Mouse (Mus musculus) stomach, embryonic 15.5 days (tissue): ENCODE results near the gene Anapc7. TPM values are rescaled to one million over a fixed set of nuclear protein-coding genes. Genes with fewer than 3 reads are reported as not detected.

ENCODE experiments used
- ATAC-seq: fragments of 200-750 bp; cut with Nextera tagmentation; 2 replicates; pipeline ENCODE4 v1.8.0; 2017; ENCODE audit warnings: low read depth, moderate number of reproducible peaks, moderate TSS enrichment; ENCODE audit not compliant: insufficient read depth, low FRiP score
- H3K27ac ChIP-seq: fragments of 300-500 bp; sonication (generic); 2 replicates; pipeline ENCODE4 v1.5.1; 2015; ENCODE audit warnings: mild to moderate bottlenecking, inconsistent platforms
- H3K27me3 ChIP-seq: fragments of 300-500 bp; sonication (generic); replicated peaks from 2 replicates; pipeline ENCODE4 v1.6.1; 2015; ENCODE audit warnings: inconsistent platforms
- H3K36me3 ChIP-seq: fragments of 300-500 bp; sonication (generic); 2 replicates; pipeline ENCODE4 v1.6.1; 2015; ENCODE audit warnings: inconsistent platforms
- H3K4me1 ChIP-seq: fragments of 300-500 bp; sonication (generic); 2 replicates; pipeline ENCODE4 v1.6.1; 2015; ENCODE audit warnings: inconsistent platforms
- H3K4me2 ChIP-seq: fragments of 300-500 bp; sonication (generic); 2 replicates; pipeline ENCODE4 v1.6.1; 2015; ENCODE audit warnings: mild to moderate bottlenecking, inconsistent platforms
- H3K4me3 ChIP-seq: fragments of 300-500 bp; sonication (generic); replicated peaks from 2 replicates; pipeline ENCODE4 v1.5.1; 2015; ENCODE audit warnings: inconsistent platforms
- H3K9ac ChIP-seq: fragments of 300-500 bp; sonication (generic); 2 replicates; pipeline ENCODE4 v1.6.1; 2015; ENCODE audit warnings: inconsistent platforms
- H3K9me3 ChIP-seq: fragments of 300-500 bp; sonication (generic); 2 replicates; pipeline ENCODE4 v1.6.1; 2016; ENCODE audit warnings: inconsistent platforms
- WGBS: fragments of 180-500 bp; shearing (Covaris S2); methylation state at CpG from one replicate; pipeline ENCODE4 v1.1.7; 2015; 5-methylcytosine and 5-hydroxymethylcytosine counted together
- polyA plus RNA-seq: library from polyadenylated mRNA; unstranded; fragments of >200 nt; fragmentation: Nextera tagmentation; extraction: Ambion mirVana; gene quantifications from 2 replicates; pipeline ENCODE4 v1.2.1, GENCODE M21; 2015

The Anapc7 gene
- polyA plus RNA-seq, 1 experiment from 2014 or later: 37.7 TPM

DNA sequence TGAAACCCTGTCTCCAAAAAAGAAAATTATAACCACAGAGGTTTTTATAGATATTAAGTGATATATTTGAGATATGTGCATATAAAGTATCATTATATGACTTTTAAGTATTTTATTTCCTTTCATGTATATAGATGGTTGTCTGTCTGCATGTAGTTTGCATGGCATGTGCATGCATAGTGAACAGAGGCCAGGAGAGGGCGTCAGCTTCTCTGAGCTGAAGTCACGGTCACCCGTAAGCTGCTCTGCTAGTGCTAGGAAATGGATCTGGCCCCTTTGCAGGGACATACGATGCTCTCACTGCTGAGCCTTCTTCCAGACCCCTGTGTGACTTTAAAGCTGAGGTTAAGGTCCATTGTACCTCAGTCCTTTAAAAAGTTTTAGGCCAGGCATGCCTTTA lies 13.0 kb downstream of the Anapc7 start:
- Histone ChIP-seq H3K9ac (no peak overlapping the region), H3K36me3 (peaks cover 63% of the 10 kb centered on the region), H3K4me3 (no peak overlapping the region), H3K27ac (no peak overlapping the region), H3K4me2 (no peak overlapping the region), H3K27me3 (no peaks in the 10 kb centered on the region), H3K9me3 (no peaks in the 10 kb centered on the region), H3K4me1 (no peaks in the 10 kb centered on the region)
- no peak for ATAC-seq
- 78% methylated on average over 4 of the region's 4 CpGs for WGBS

DNA sequence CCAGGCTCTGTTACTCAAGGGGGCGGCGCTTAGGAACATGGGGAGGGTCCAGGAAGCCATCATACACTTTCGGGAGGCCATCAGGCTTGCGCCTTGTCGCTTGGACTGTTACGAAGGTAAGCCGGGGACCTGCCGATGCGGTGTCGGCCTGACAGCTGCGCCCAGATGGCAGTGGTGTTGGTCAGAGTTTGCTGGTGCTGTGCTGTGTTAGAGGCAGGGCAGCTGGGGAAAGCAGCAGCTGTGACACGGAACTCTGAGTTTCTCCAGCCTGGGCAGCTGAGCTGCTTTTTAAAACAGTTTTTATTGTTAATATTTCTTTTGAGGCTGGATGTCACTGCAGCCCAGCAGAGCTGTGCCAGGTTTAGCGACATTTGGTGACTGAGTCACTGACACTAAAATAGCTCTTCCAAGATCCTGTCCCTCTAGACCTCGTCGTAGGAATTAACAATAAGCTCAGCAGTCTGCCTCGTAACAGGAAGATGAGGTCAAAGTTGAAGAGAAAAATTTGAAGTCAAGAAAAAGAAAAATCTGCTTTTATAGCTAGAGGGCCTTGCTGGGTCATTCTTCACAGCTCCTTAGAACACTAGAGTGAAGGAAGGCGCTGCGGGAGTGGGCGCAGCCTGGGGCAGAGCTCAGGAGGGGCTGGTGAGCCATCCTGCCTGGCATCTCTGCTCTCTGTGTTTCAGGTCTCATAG lies 18.1 kb downstream of the Anapc7 start:
- no peak for ATAC-seq
- no peak overlapping the region; the same call in 1 of the 2 replicates for H3K27ac ChIP-seq

DNA sequence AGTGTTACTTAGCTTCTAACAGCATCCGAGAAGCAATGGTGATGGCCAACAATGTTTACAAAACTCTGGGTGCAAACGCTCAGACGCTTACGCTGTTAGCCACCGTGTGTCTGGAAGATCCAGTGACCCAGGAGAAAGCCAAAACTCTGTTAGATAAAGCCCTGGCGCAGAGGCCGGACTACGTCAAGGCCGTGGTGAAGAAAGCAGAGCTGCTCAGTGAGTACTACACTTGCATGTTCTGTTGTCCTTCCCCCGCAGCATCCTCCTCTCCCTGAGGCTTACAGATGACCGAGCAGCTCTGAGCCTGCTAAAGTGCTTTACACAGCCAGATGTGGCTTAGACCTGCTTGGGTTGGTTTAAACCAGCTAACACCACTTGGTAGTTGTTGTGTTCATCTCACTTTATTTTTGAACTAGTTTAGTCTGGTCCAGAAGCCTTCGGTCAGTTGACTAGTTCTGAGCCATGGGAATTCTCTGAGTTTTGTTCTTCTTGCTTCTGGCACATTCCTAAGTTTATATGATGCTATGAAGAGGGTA lies 18.7 kb downstream of the Anapc7 start:
- Histone ChIP-seq H3K9ac (no peak overlapping the region), H3K27ac (no peak overlapping the region), H3K27me3 (no peaks in the 10 kb centered on the region), H3K4me1 (no peaks in the 10 kb centered on the region), H3K36me3 (peaks cover 88% of the 10 kb centered on the region), H3K4me3 (no peak overlapping the region), H3K9me3 (no peaks in the 10 kb centered on the region), H3K4me2 (no peak overlapping the region)
- ATAC-seq: no peak
- WGBS: 86% methylated on average over 12 of the region's 12 CpGs

More for the DNA sequence above, 18.1 kb downstream of the Anapc7 start:
- H3K4me3 ChIP-seq: no peak overlapping the region
- H3K36me3 ChIP-seq: peaks cover 84% of the 10 kb centered on the region
- no peak overlapping the region for H3K9ac ChIP-seq
- no peak overlapping the region for H3K4me2 ChIP-seq
- WGBS: 65% methylated on average over 19 of the region's 19 CpGs
- H3K4me1 ChIP-seq: no peaks in the 10 kb centered on the region
- H3K27me3 ChIP-seq: no peaks in the 10 kb centered on the region
- H3K9me3 ChIP-seq: no peaks in the 10 kb centered on the region

DNA sequence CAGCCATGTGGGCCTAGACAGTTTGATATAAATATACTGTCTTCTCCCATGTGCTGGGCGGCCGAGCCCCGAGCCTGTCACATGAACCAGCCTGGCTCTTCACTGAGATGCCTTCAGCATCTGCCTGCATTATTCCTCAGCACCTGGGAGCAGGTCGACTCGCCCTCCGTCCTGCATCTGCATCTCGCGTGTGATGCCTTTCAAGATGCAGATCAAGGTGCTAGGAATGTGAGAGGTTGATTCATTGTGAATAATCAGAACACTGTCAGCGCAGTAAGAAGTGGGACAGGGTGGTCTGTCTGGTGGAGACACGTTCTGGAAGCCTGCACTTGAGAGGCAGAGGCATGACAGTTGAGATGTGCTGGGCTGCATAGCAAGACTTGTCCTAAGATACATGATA lies 23.0 kb downstream of the Anapc7 start:
- no peak for ATAC-seq
- no peak overlapping the region for H3K9ac ChIP-seq
- H3K27ac ChIP-seq: no peak overlapping the region
- WGBS: 91% methylated on average over 10 of the region's 10 CpGs
- no peaks in the 10 kb centered on the region for H3K27me3 ChIP-seq
- H3K36me3 ChIP-seq: peaks cover 60% of the 10 kb centered on the region
- H3K4me3 ChIP-seq: no peak overlapping the region
- no peaks in the 10 kb centered on the region for H3K4me1 ChIP-seq
- H3K4me2 ChIP-seq: no peak overlapping the region
- H3K9me3 ChIP-seq: no peaks in the 10 kb centered on the region

DNA sequence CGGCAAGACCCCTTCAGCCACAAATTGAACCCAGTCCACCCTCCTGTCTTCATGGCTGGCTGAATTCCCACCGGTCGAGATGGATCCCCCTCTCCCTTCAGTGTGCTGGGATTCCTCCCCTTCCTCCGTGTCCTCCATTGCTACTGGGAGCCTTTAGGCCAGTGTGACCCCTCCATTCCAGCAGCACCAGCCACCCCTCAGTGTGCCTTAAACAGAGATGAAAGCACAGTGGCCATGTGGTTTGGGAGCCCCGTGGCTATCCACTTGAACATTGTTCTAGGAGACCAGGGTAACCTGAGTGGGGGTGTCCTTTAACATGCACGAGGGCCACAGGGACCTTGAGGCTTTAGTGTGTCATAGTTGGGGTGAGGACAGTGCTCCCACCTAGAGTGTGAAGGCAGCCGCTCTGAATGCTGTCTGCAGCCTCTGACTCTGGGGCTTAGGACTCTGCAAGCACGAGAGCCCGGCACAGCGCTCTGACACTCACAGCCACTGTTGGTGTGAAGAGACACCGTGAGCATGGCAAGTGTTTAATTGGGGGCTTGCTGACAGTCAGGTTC lies 23.6 kb downstream of the Anapc7 start:
- ATAC-seq: no peak
- Histone ChIP-seq H3K27me3 (no peaks in the 10 kb centered on the region), H3K4me3 (no peak overlapping the region), H3K27ac (no peak overlapping the region), H3K9ac (no peak overlapping the region), H3K4me1 (no peaks in the 10 kb centered on the region), H3K4me2 (no peak overlapping the region), H3K9me3 (no peaks in the 10 kb centered on the region), H3K36me3 (peaks cover 53% of the 10 kb centered on the region)
- 91% methylated on average over 11 of the region's 11 CpGs for WGBS

DNA sequence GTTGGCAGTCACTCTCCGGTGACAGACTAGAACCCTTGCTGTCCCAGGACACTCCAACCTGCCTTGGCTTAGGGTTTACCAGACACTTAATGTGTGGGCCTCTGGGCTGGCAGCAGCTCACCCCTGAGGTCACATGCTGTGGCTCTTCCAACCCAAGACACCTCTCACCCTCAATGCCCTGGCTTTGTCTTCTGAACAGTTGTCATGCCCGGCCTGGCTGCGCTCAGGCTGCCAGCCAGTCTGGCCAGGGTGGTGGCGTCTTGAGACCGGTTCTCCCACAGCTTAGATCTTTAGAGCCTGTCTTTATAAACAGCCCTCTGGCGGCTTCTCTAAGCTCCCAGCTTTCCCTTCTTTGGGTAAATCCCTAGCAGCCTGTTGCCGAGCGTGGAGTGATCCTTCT lies 26.4 kb downstream of the Anapc7 start:
- no peak overlapping the region for H3K27ac ChIP-seq
- H3K4me3 ChIP-seq: no peak overlapping the region
- H3K4me1 ChIP-seq: no peaks in the 10 kb centered on the region
- WGBS: 77% methylated on average over 8 of the region's 8 CpGs
- H3K9ac ChIP-seq: no peak overlapping the region
- H3K36me3 ChIP-seq: peaks cover 28% of the 10 kb centered on the region
- H3K9me3 ChIP-seq: no peaks in the 10 kb centered on the region
- ATAC-seq: no peak
- H3K27me3 ChIP-seq: no peaks in the 10 kb centered on the region
- H3K4me2 ChIP-seq: no peak overlapping the region

DNA sequence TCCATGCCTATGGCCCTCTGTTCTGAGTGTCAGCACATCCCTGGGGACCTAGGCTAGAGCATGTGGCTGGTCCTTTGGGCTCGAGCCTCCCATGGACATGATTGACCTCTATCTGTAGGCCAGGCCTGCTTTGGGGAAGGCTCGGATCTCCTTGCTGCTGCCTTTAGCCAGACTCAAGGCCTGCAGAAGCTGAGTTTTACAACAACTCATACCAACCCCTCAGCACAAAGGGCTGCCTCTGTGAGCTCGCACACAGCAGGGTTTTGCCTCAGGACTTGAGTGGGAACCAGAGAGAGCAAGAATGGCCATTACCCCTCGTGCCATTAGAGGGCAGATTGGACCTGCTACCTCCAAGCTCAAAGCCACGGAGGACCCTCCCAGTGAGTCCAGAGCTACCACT lies 27.4 kb downstream of the Anapc7 start:
- ATAC-seq: no peak
- Histone ChIP-seq H3K9ac (no peak overlapping the region), H3K4me1 (no peaks in the 10 kb centered on the region), H3K36me3 (peaks cover 30% of the 10 kb centered on the region), H3K4me2 (no peak overlapping the region), H3K9me3 (no peaks in the 10 kb centered on the region), H3K27ac (no peak overlapping the region), H3K4me3 (no peak overlapping the region), H3K27me3 (no peaks in the 10 kb centered on the region)
- WGBS: 75% methylated on average over 5 of the region's 5 CpGs

DNA sequence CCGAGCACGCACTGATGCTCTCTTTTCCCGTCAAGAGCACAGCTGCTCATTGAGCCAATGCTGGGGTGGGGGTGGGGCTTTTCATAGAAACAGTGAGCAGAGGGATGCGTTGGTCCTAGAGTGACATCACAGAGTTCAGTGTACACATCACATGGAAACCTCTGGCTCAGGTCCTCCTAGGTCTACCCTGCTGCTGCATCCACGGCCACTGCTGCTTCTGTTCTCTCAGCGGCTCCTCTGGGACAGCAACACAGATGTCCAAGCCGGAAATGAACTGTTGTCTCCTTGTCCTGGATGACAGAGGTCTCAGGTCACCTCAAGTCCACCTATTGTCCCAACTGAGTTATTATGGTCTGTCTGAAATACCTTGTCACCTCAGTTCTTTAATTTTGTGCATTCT lies 28.5 kb downstream of the Anapc7 start:
- Histone ChIP-seq H3K4me3 (no peak overlapping the region), H3K4me2 (no peak overlapping the region), H3K4me1 (no peaks in the 10 kb centered on the region), H3K27me3 (no peaks in the 10 kb centered on the region), H3K36me3 (peaks cover 32% of the 10 kb centered on the region), H3K9ac (no peak overlapping the region), H3K27ac (no peak overlapping the region), H3K9me3 (no peaks in the 10 kb centered on the region)
- 61% methylated on average over 7 of the region's 7 CpGs for WGBS
- no peak for ATAC-seq

DNA sequence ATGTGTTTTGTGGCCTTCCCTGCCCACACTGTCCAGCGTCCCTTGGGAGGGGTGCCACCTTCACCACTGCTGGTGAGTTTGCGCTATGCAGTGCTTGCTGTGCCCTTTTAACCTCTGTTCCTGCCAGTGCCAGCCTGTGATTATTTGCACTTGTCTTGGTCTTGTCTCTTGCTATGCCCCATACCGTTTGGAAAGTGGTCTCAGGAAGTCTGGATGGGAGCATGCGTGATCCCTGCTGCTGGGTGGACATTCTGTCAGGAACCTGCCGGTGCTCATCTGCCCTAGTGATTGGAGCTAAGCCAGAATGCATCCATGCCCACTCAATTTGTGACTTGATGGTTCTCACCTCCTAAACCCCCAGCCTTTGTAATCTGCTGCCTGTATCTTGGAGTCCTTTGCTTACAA lies 29.4 kb downstream of the Anapc7 start:
- H3K36me3 ChIP-seq: peaks cover 37% of the 10 kb centered on the region

DNA sequence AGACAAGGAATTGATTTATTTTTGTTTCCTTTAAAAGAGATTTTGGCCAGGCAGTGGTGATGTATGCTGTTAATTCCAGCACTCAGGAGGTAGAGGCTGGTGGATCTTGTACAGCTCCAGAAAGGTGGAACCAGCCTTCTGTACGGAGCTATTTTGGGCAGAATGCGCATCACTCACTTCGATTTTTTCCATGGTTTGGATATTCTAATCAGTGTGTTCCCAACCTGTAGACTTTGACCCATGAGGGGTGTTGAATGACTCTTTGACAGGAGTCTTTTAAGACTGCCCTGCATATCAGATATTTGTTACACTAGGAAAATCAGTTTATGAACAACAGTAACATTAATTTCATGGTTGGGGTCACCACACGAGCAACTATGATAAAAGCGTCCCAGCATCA lies 29.8 kb downstream of the Anapc7 start:
- no peaks in the 10 kb centered on the region for H3K4me1 ChIP-seq
- H3K27me3 ChIP-seq: no peaks in the 10 kb centered on the region
- no peak overlapping the region for H3K4me3 ChIP-seq
- H3K36me3 ChIP-seq: peaks cover 34% of the 10 kb centered on the region
- no peak overlapping the region for H3K4me2 ChIP-seq
- H3K9ac ChIP-seq: no peak overlapping the region
- 85% methylated on average over 5 of the region's 5 CpGs for WGBS
- no peak overlapping the region for H3K27ac ChIP-seq
- no peaks in the 10 kb centered on the region for H3K9me3 ChIP-seq
- no peak for ATAC-seq

More for the DNA sequence above, 29.4 kb downstream of the Anapc7 start:
- no peak overlapping the region for H3K27ac ChIP-seq
- H3K9me3 ChIP-seq: no peaks in the 10 kb centered on the region
- no peaks in the 10 kb centered on the region for H3K27me3 ChIP-seq
- no peaks in the 10 kb centered on the region for H3K4me1 ChIP-seq
- no peak overlapping the region for H3K9ac ChIP-seq
- WGBS: 59% methylated on average over 5 of the region's 5 CpGs
- H3K4me2 ChIP-seq: no peak overlapping the region
- ATAC-seq: no peak
- no peak overlapping the region for H3K4me3 ChIP-seq

DNA sequence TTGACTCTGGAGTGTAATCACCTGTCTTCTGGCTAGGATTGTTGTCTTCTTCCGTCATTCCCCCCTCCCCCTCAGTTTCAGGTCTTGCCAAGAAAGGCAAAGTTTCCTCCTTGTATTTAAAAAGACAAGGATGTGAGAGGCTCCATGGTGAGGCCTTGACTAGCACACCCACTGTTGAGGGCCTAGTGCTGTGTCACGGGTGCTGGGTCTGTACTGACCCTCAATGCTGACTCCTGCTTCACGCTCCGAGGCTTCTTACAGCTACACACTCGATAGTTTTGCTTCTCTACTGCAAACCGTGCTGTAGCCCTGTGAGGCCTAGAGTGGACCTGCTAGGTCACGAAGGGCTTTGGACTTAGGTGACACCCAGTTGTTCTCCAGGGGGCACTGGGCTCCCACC lies 30.7 kb downstream of the Anapc7 start:
- WGBS: 81% methylated on average over 7 of the region's 7 CpGs
- H3K36me3 ChIP-seq: peaks cover 31% of the 10 kb centered on the region
- no peak for ATAC-seq

DNA sequence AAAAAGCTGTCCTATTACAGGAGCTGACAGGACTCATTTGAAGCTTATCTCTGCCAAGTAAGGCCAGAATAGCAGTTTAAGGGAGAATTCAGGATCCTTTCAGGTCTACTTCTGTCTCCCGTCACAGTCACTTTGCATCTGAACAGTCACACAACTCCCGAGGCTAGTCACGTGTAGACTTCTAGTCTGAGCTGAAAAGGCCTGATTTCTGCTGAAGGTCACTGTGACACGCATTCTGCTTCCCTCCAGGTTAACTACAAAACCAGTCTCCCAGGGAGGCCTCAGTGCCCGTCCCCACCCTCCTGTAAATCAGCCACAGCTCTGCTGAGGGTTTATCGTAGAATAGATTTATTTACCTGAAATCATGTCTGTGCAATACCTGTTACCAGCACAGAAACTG lies 31.7 kb downstream of the Anapc7 start:
- Histone ChIP-seq H3K27me3 (no peaks in the 10 kb centered on the region), H3K4me3 (no peak overlapping the region), H3K36me3 (peaks cover 40% of the 10 kb centered on the region), H3K4me1 (no peaks in the 10 kb centered on the region), H3K9me3 (no peaks in the 10 kb centered on the region), H3K27ac (0 out of 2 replicates have a peak overlapping the region, but pooled peaks have one; percentile 6), H3K9ac (no peak overlapping the region), H3K4me2 (no peak overlapping the region)
- WGBS: 77% methylated on average over 6 of the region's 6 CpGs
- no peak for ATAC-seq

More for the DNA sequence above, 30.7 kb downstream of the Anapc7 start:
- Histone ChIP-seq H3K9ac (no peak overlapping the region), H3K4me3 (no peak overlapping the region), H3K27ac (no peak overlapping the region), H3K27me3 (no peaks in the 10 kb centered on the region), H3K4me2 (no peak overlapping the region), H3K4me1 (no peaks in the 10 kb centered on the region), H3K9me3 (no peaks in the 10 kb centered on the region)
